Mouse (Mus musculus): ENCODE measurements around the gene 1700008P02Rik.

GRCm38 (mm10) chr3:6617881-6618280 is 2.4 kb downstream of the 1700008P02Rik start:
- TF ChIP-seq UBTF (IDR thresholded peaks at IDR 0.05; ENCODE audit: borderline replicate concordance, insufficient read depth, low read depth, low read length) (no peak), CTCF (IDR thresholded peaks at IDR 0.05 in 2 of 3, conservative IDR thresholded peaks at IDR 0.05 in 1 of 3; ENCODE audit: control insufficient read depth in 1 of 3, insufficient read depth in 1 of 3, low read depth in 2 of 3, low read length in 3 of 3, poor library complexity in 1 of 3, severe bottlenecking in 1 of 3) (no peak), USF1 (IDR thresholded peaks at IDR 0.05; ENCODE audit: low read depth, low read length) (no peak), GATA1 (IDR thresholded peaks at IDR 0.05; ENCODE audit: low read depth, low read length) (no peak), TAL1 (IDR thresholded peaks at IDR 0.05; ENCODE audit: low read length) (no peak), POLR2A (IDR thresholded peaks at IDR 0.05; ENCODE audit: control insufficient read depth in 1 of 2, insufficient read depth in 1 of 2, low read depth in 1 of 2, low read length in 2 of 2, poor library complexity in 1 of 2) (no peak), HCFC1 (IDR thresholded peaks at IDR 0.05; ENCODE audit: low read depth, low read length) (no peak), CHD1 (IDR thresholded peaks at IDR 0.05; ENCODE audit: low read depth, low read length) (no peak), EP300 (IDR thresholded peaks at IDR 0.05; ENCODE audit: low read depth in 1 of 2, low read length in 2 of 2) (no peak), POLR2AphosphoS2 (IDR thresholded peaks at IDR 0.05; ENCODE audit: low read length) (no peak)
